Mouse (Mus musculus) erythroblast, embryonic 14.5 days (primary cell): ENCODE results near the gene Atp6v1e1. TPM values are rescaled to one million over a fixed set of nuclear protein-coding genes. Genes with fewer than 3 reads are reported as not detected.
"Not testable (repeated sequence)": the region's sequence is repeated elsewhere in the genome, so short reads cannot be mapped to it uniquely, and the experiment has no call there.

Experiments
- H3K27me3 ChIP-seq: 2 replicates; pipeline ENCODE4 v1.6.1; 2012; ENCODE audit warnings: inconsistent platforms; ENCODE audit not compliant: control insufficient read depth
- H3K36me3 ChIP-seq: 2 replicates; pipeline ENCODE4 v1.6.1; 2012; ENCODE audit warnings: mild to moderate bottlenecking, inconsistent platforms; ENCODE audit not compliant: control insufficient read depth
- H3K4me1 ChIP-seq: 2 replicates; pipeline ENCODE4 v1.6.1; 2012; ENCODE audit warnings: inconsistent platforms; ENCODE audit not compliant: control insufficient read depth
- H3K4me3 ChIP-seq: replicated peaks from 2 replicates; pipeline ENCODE3; 2012; ENCODE audit warnings: moderate library complexity, mild to moderate bottlenecking, inconsistent platforms
- H3K9me3 ChIP-seq: 2 replicates; pipeline ENCODE4 v1.6.1; 2012; ENCODE audit warnings: low read length, inconsistent platforms, mixed read lengths; ENCODE audit not compliant: control insufficient read depth
- GATA1 ChIP-seq: IDR thresholded peaks from 2 replicates; pipeline ENCODE4 v1.6.1; 2012; ENCODE audit warnings: low read length, inconsistent platforms, mixed read lengths
- TAL1 ChIP-seq: IDR thresholded peaks from 3 replicates; pipeline ENCODE4 v1.6.1; 2012; ENCODE audit warnings: low read length, inconsistent platforms, mixed read lengths
- polyA plus RNA-seq: library from polyadenylated mRNA; stranded (reverse); fragments of >175 nt; gene quantifications from 2 replicates; pipeline ENCODE4 v1.2.3, GENCODE M21; 2012

Gene Atp6v1e1
- polyA plus RNA-seq: 19.0 and 20.2 TPM in 2 replicates

DNA sequence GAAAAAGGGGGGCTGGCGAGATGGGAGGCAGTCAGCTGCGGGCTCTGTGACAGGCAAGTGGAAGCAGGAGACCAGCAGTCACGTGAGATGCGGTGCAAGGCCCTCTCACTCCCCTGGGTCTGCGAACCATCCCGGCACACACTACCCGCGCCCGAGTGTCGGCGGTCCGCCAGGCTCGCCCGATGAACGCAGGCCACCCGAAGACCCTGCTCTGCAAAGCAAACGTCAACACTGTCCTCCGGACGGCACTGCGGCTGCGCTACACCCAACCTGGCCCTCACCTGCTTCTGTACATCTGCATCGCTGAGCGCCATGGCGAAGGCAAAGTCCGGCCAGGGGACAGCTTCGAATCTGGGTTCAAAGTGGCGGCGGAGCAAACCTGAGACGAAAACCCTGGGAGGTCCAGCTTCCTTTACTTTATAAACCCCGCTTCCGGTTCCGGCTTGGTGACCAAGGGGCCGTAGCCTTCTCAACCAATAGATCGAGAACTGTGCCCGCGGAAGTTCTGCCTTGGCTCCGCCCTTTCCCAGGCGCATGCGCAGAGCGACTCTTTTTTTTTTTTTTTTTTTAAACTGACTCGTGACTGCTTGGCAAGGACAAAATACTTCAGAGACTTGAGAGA, at the start of gene Atp6v1e1:
Gene Atp6v1e1, minus strand, starts transcription at position 487 of the 622 bp plus-strand sequence.
- Histone ChIP-seq H3K36me3 (peaks cover 39% of the 10 kb centered on the region), H3K4me3 (peak within 1 kb of the TSS; percentile 100), H3K9me3 (no peaks in the 10 kb centered on the region), H3K4me1 (peaks cover 62% of the 10 kb centered on the region), H3K27me3 (no peaks in the 10 kb centered on the region)
- no peak for TF ChIP-seq GATA1
- no peak for TF ChIP-seq TAL1

DNA sequence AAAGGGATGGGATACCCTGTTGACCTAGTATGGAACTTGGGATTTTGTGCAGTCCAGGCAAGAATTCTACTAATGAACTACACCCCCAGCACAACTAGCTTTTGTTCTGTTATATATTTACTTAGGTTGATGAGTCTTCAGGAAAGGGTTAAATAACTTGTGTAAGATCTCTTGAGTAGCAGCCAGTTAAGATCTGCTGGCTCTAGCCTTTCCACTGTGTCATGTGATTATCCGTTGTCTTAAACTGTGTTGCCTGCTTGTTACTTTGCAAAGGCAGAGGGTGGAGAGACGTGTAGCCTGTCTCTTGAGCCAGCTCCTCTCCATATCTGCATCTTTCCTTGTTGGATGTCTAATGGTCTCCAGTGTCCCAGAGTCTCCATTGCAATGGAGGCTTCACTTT, 48.7 kb upstream of the Atp6v1e1 start:
- Histone ChIP-seq H3K4me3 (no peak overlapping the region), H3K36me3 (peaks cover 85% of the 10 kb centered on the region), H3K27me3 (no peaks in the 10 kb centered on the region), H3K9me3 (no peaks in the 10 kb centered on the region), H3K4me1 (peaks cover 12% of the 10 kb centered on the region)
- TF ChIP-seq GATA1 (no peak), TAL1 (no peak)

DNA sequence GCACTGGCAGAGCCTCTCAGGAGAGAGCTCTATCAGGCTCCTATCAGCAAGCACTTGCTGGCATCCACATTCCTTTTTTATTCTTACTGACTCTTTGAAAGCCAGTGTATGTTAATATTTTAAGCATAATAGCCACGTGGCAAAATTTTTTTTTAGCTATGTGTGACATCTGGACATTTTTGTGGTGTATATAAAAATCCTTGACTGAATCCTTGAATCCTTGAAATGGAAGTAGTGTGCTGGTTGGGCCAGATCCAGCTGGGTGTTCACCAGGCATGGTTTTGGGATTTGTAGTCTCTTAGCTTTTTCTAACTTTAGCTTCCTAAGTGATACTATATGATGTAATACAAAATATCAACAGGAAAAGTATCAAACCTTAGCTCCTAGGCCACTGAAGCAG, 46.2 kb upstream of the Atp6v1e1 start:
- H3K4me1 ChIP-seq: peaks cover 13% of the 10 kb centered on the region
- no peaks in the 10 kb centered on the region for H3K27me3 ChIP-seq
- peaks cover 87% of the 10 kb centered on the region for H3K36me3 ChIP-seq
- H3K4me3 ChIP-seq: no peak overlapping the region
- H3K9me3 ChIP-seq: no peaks in the 10 kb centered on the region
- TF ChIP-seq GATA1 (no peak), TAL1 (no peak)

DNA sequence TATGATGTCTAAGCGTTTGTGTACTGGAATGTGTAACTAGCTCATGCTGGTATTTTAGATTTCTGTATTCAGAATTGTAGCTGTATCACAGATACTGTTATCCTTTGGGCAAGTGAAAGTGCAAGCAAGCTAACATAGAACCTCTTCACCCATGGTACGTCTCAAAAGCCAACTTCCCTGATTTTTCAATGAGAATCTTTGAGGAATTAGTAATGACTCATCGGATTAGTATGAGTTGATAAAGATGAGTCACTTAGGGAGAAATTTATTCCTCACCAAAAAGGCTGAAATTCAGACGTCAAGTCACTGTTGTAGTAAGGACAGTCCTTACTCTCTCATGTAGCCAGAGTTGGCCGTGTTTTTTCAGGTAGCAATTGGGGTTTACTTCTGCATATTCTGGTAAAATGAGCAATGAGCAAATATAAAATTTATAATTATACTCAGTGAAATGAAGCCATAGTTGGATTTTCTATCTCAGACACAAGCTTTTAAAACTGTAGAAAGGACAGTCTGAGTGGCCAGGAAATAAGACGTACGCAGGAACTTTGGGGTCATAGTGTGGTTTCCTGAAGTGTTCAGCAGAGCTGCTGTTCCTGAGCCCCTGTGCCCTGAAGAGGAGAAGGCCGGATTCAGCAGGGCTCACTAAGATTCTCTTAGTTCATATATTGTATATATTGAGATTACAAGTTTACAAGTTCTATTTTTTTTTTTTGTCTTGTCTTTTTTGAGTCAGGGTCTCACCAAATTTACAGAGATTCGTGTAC, 43.6 kb upstream of the Atp6v1e1 start:
- Histone ChIP-seq H3K4me1 (peaks cover 16% of the 10 kb centered on the region), H3K4me3 (no peak overlapping the region), H3K36me3 (peaks cover 95% of the 10 kb centered on the region), H3K27me3 (no peaks in the 10 kb centered on the region), H3K9me3 (no peaks in the 10 kb centered on the region)
- TF ChIP-seq GATA1 (no peak), TAL1 (no peak)

DNA sequence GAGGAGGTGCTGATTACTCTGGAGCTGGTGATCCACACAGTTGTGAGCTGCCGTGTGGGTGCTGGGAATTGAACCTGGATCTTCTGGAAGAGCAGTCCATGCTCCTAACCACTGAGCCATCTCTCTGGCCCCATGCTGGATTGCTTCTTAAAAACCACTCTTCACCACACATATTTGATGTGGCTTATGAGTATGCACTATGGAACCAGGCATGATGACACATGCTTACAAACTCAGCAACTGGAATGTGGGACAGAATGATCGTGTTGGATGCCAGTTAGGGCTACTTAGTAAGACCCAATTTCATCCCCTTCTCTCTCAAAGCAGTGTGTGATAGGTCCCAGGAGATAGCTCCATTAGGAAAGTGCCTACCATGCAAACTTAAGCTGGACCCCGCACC, 37.5 kb upstream of the Atp6v1e1 start:
- peaks cover 97% of the 10 kb centered on the region for H3K36me3 ChIP-seq
- no peaks in the 10 kb centered on the region for H3K9me3 ChIP-seq
- TF ChIP-seq TAL1: no peak
- no peak for TF ChIP-seq GATA1
- H3K27me3 ChIP-seq: no peaks in the 10 kb centered on the region
- peaks cover 53% of the 10 kb centered on the region for H3K4me1 ChIP-seq
- no peak overlapping the region for H3K4me3 ChIP-seq

DNA sequence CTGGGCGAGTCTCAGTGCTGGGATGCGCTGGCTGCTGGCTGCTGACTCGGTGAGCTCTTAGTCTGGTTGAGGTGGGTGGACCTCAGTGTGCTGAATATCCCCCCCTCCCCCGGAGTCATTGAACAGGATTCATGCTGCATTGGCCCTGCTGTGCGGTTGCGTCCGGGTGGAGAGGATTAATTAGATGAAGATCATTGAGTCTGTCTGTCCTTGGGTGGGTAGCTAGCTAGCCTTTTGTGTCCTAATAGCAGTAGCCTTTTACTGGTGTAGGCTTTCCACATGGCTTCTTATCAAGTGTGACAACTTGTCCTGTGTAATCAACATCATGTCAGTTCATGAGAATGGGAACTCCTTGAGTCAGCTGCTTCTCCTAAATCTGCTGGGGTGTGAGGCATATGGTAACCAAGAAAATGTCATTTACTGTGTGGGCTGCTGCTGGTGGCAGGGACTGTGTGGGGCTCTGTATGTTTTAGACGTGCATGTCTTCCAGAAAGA, 35.7 kb upstream of the Atp6v1e1 start:
- Histone ChIP-seq H3K4me1 (peaks cover 65% of the 10 kb centered on the region), H3K9me3 (no peaks in the 10 kb centered on the region), H3K36me3 (peaks cover 93% of the 10 kb centered on the region), H3K4me3 (no peak overlapping the region), H3K27me3 (no peaks in the 10 kb centered on the region)
- no peak for TF ChIP-seq GATA1

DNA sequence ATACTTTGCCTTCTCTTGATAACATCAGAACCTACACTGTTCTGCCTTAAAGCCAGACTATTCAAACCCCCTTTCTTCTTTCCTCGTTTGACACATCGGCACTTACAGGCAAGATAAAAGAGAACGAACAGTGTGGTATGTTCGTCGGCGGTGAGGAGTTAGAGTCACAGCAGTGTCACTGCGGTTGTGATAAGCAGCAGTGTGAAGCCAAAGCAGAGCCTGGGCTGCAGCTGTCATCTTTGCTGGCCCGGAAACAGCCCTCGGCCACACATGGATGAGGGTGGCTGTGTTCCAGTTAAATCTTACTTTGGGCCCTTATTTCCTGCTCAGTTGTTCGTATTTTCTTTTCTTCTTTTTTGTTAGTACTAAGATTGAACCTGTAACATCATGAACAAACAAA, 31.8 kb upstream of the Atp6v1e1 start:
- H3K27me3 ChIP-seq: no peaks in the 10 kb centered on the region
- no peaks in the 10 kb centered on the region for H3K9me3 ChIP-seq
- peak overlapping the region; percentile 32 for H3K4me3 ChIP-seq
- H3K36me3 ChIP-seq: peaks cover 92% of the 10 kb centered on the region
- peak; percentile 49 for TF ChIP-seq GATA1
- TF ChIP-seq TAL1: no peak
- peaks cover 52% of the 10 kb centered on the region for H3K4me1 ChIP-seq

DNA sequence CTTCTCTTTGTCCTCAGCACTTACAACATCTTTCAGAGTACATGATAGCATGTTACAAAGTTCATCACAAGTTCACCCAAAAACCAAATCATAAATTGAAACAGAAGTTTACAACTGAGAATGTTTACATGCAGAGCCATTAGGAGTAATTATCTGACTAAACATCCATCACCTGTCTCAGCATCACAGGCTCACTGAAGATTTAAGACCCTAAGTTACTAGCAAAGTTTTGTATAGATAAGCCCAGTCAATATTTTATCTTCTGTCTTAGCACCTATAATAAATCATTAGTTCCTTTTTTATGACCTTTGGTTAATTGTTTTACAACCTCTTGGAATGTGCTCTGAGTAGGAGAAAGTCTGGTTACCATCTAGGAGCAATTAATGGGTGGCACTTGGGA, 28.1 kb upstream of the Atp6v1e1 start:
- peaks cover 88% of the 10 kb centered on the region for H3K36me3 ChIP-seq
- H3K27me3 ChIP-seq, H3K4me3 ChIP-seq, H3K9me3 ChIP-seq: not testable (repeated sequence)
- peaks cover 28% of the 10 kb centered on the region for H3K4me1 ChIP-seq

DNA sequence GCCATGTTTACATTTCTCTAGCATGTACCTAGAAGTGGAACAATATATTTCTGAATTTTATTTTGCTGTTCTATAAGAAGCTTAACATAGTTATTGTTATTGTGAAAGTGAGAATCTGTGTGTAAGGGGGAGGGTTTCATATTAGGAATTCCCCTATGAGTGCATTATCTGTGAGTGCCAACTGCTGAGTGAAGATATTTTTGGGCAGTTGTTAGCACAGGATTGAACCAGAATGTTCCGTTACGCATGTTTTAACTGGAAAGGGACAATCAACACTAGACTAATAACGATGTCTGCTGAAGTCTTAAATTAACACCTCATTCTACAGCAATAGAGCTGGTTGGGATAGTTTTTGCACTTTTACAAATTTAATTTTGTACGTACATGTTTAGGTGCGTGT, 19.2 kb upstream of the Atp6v1e1 start:
- peaks cover 78% of the 10 kb centered on the region for H3K36me3 ChIP-seq
- peak overlapping the region; percentile 37 for H3K4me3 ChIP-seq
- TF ChIP-seq TAL1 (no peak), GATA1 (no peak)
- H3K9me3 ChIP-seq: peaks cover 3% of the 10 kb centered on the region; the same call in 1 of the 2 replicates
- peaks cover 66% of the 10 kb centered on the region for H3K4me1 ChIP-seq
- H3K27me3 ChIP-seq: no peaks in the 10 kb centered on the region
